Mouse (Mus musculus) mature B cell (primary cell): ENCODE results near the gene Sufu.

ENCODE experiments used
- in situ Hi-C: fragments of 300-500 bp; cut with MboI; formaldehyde crosslinking; loops from 2 replicates; pipeline ENCODE4 v1.14.3; 2019

The Sufu gene

GRCm38 (mm10) chr19:46531071-46532030, 134.7 kb downstream of the Sufu start:
- in situ Hi-C loops, result no loop called here

DNA sequence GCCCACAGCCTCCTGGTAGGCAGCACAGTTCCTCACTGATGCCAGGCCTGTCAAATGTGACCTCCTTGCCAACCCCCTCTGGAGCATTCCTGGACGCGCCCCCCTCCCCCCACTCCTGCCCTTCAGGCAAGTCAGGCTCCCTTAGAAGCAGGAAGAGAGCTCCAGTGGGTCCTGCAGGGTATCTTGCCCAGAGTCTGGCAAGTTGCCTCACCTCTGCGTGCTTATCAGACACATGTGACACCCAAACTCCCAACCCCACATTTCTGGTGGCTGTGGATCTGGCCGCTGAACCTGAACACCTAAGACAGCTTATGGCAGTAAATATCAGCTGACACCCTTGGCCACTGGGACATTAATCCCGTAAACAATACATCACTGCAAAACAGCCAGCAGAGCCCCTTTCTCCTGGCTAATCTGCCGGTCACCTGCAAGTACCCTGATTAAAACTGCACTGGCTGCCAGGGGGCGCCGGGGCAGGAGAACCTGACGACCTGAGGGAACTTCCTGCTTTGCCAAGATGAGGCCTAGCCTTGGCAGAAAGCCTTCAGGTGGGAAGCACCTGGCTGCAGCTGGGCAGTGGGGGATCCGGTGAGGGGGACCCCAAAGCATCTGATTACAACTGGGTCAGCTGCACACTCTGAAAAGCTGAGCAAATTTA, 135.5 kb downstream of the Sufu start:
- in situ Hi-C loops, result no loop called here

GRCm38 (mm10) chr19:46533066-46533465, 136.4 kb downstream of the Sufu start:
- in situ Hi-C loops, result no loop called here

DNA sequence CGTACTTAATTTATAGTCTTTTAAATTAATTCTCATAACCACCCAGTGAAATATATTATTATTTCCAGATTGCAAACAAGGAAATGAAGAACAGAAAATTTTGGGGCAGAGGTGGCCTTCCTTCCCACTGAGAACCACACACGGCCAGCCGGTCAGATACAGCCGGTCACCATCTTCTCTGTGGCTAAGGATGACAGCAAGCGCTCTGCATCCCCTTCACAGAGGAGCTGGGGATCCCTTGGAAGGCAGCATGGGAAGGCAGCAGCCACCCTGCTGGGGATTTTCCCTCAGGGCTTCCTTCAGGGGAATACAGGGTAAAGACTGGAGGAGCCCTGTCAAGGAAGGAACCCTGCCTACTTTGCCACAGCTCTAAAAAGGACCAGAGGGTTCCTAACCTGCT, 136.8 kb downstream of the Sufu start:
- in situ Hi-C loops, result no loop called here

- in situ Hi-C loops, result no loop called here
Measured at GRCm38 (mm10) chr19:46534542-46535098, 137.9 kb downstream of the Sufu start.

DNA sequence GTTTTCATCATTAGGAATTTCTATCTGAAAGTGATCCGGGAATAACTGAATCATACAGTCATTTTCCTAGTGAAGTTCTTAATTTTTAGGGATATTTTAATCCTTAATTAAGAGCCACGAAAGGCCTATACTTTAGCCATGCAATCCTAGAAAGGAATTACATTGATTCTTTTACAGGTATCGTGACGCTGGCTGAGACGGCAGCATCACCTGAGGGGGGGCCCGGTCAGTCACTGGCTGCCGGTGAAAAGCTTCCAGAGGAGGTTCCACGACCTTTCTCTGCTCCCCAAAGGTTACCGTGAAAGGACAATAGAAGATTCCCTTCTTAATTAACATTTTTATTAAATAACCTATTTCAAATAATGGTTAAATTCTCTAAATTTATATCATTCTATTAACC, 140.7 kb downstream of the Sufu start:
- in situ Hi-C loops, result no loop called here

DNA sequence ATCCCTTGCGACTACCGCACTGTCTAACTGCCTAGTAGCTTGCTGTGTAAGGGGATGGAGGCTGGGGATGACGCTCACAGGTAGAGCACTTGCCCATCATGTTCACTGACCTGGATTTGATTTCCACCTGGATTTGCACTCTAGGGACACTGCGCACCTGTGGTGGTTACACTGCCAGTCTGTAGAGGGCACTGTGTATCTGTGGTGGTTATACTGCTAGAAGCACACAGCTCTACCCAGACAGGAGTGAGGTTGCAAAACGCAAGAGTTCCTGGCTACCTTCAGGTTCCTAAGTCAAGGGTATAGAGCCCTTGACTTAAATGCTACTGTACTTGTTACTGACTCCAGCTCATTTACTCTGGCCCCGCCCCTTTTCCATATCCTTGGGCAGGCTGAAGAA, 141.5 kb downstream of the Sufu start:
- in situ Hi-C loops, result no loop called here
